Comparison of ENCODE assay signal across 22 mouse cellular contexts in genomic region chr9:63609776-63610175, GRCm38 (mm10). TPM values are rescaled to one million over a fixed set of nuclear protein-coding genes. Genes with fewer than 3 reads are reported as not detected.
DNase-seq lines count a peak whose midpoint lies in the region; ATAC-seq lines count a peak whose summit lies in the region.
"Had no signal": no experiment of that assay in that cellular context is flagged by ENCODE, and none has a peak within 500 bp of the region (broad histone marks: within the 10 kb centered on the region; RNA-seq: fewer than 3 reads in every experiment).

No protein-coding gene starts in this region.

- no peak overlapping the region for H3K27ac ChIP-seq in kidney, embryonic 15.5 days
- no peak overlapping the region for H3K27ac ChIP-seq in midbrain, embryonic 11.5 days (ENCODE audit: low read depth, low read length)
- no peak overlapping the region for H3K27ac ChIP-seq in midbrain, embryonic 15.5 days
- H3K27ac ChIP-seq in limb, embryonic 12.5 days, result peak overlapping the region; percentile 84
- H3K27ac ChIP-seq: forebrain, embryonic 10.5 days had no signal

- no peaks in the 10 kb centered on the region for H3K36me3 ChIP-seq in kidney, embryonic 15.5 days
- no peaks in the 10 kb centered on the region for H3K36me3 ChIP-seq in midbrain, embryonic 11.5 days (ENCODE audit: control insufficient read depth, insufficient read depth, low read length)
- H3K36me3 ChIP-seq in midbrain, embryonic 15.5 days (replicated peaks), result no peaks in the 10 kb centered on the region
- H3K36me3 ChIP-seq in limb, embryonic 12.5 days, result no peaks in the 10 kb centered on the region
- H3K36me3 ChIP-seq: heart, embryonic 12.5 days; hindbrain, embryonic 10.5 days had no signal

- peak; percentile 50 for DNase-seq in kidney, adult 9 months
- DNase-seq in midbrain, embryonic 11.5 days (ENCODE audit: low spot score, missing footprints), result peak; percentile 67
- no peak for DNase-seq in cerebellum, postnatal 25 days
- DNase-seq: adrenal gland, postnatal 10 days; cerebellum, adult 2 months; heart, adult 18-20 months; lung, adult 2 months; lung, postnatal 14 days had no signal

- no peaks in the 10 kb centered on the region for H3K27me3 ChIP-seq in kidney, embryonic 15.5 days
- H3K27me3 ChIP-seq in midbrain, embryonic 11.5 days (ENCODE audit: control insufficient read depth, insufficient read depth, low read length), result no peaks in the 10 kb centered on the region
- no peaks in the 10 kb centered on the region for H3K27me3 ChIP-seq in midbrain, embryonic 15.5 days (replicated peaks)
- no peaks in the 10 kb centered on the region for H3K27me3 ChIP-seq in limb, embryonic 12.5 days
- H3K27me3 ChIP-seq: heart, embryonic 12.5 days had no signal

- no peak overlapping the region for H3K9ac ChIP-seq in kidney, embryonic 15.5 days
- no peak overlapping the region for H3K9ac ChIP-seq in midbrain, embryonic 11.5 days (ENCODE audit: low read length)
- H3K9ac ChIP-seq in midbrain, embryonic 15.5 days, result no peak overlapping the region
- no peak overlapping the region for H3K9ac ChIP-seq in limb, embryonic 12.5 days (replicated peaks)
- H3K9ac ChIP-seq: heart, embryonic 12.5 days had no signal

- WGBS in kidney, embryonic 15.5 days, result 95% methylated on average over 2 of the region's 2 CpGs
- 89% methylated on average over 2 of the region's 2 CpGs for WGBS in midbrain, embryonic 11.5 days
- 94% methylated on average over 2 of the region's 2 CpGs for WGBS in midbrain, embryonic 15.5 days
- WGBS in limb, embryonic 12.5 days, result 93% methylated on average over 2 of the region's 2 CpGs

- no peak overlapping the region for H3K4me2 ChIP-seq in kidney, embryonic 15.5 days
- H3K4me2 ChIP-seq in midbrain, embryonic 11.5 days, result no peak overlapping the region
- no peak overlapping the region for H3K4me2 ChIP-seq in midbrain, embryonic 15.5 days
- no peak overlapping the region for H3K4me2 ChIP-seq in limb, embryonic 12.5 days
- H3K4me2 ChIP-seq: heart, embryonic 12.5 days; liver, embryonic 11.5 days had no signal

- H3K9me3 ChIP-seq in kidney, embryonic 15.5 days (replicated peaks), result no peaks in the 10 kb centered on the region
- no peaks in the 10 kb centered on the region for H3K9me3 ChIP-seq in midbrain, embryonic 11.5 days (ENCODE audit: control insufficient read depth, low read length)
- no peaks in the 10 kb centered on the region for H3K9me3 ChIP-seq in midbrain, embryonic 15.5 days
- no peaks in the 10 kb centered on the region for H3K9me3 ChIP-seq in limb, embryonic 12.5 days
- H3K9me3 ChIP-seq: forebrain, embryonic 10.5 days; heart, embryonic 12.5 days; hindbrain, embryonic 10.5 days had no signal

- no peak overlapping the region for H3K4me3 ChIP-seq in kidney, embryonic 15.5 days (replicated peaks)
- no peak overlapping the region for H3K4me3 ChIP-seq in midbrain, embryonic 11.5 days (ENCODE audit: low read depth, low read length)
- H3K4me3 ChIP-seq in midbrain, embryonic 15.5 days, result no peak overlapping the region
- H3K4me3 ChIP-seq in limb, embryonic 12.5 days (replicated peaks), result no peak overlapping the region
- H3K4me3 ChIP-seq: forebrain, embryonic 10.5 days; heart, embryonic 12.5 days; hindbrain, embryonic 10.5 days had no signal

- peaks cover 52% of the 10 kb centered on the region for H3K4me1 ChIP-seq in kidney, embryonic 15.5 days
- H3K4me1 ChIP-seq in midbrain, embryonic 11.5 days (ENCODE audit: control insufficient read depth, insufficient read depth, low read length), result peaks cover 28% of the 10 kb centered on the region
- H3K4me1 ChIP-seq in midbrain, embryonic 15.5 days, result peaks cover 19% of the 10 kb centered on the region
- H3K4me1 ChIP-seq in limb, embryonic 12.5 days (replicated peaks), result peaks cover 70% of the 10 kb centered on the region

- no peak for ATAC-seq in kidney, embryonic 15.5 days (replicated peaks; ENCODE audit: low FRiP score)
- ATAC-seq in midbrain, embryonic 11.5 days (ENCODE audit: low FRiP score), result no peak
- ATAC-seq in midbrain, embryonic 15.5 days (replicated peaks), result no peak
- no peak for ATAC-seq in limb, embryonic 12.5 days (ENCODE audit: insufficient number of reproducible peaks, insufficient read depth, low FRiP score, low TSS enrichment, low read depth)
- no peak for ATAC-seq in megakaryocyte-erythroid progenitor cell, adult 5-6 weeks (replicated peaks; ENCODE audit: low FRiP score, low TSS enrichment, poor library complexity, severe bottlenecking)
- ATAC-seq: activated CD4-positive, CD25-positive, alpha-beta regulatory T cell, adult 4 months; forebrain, embryonic 16.5 days; hindbrain, embryonic 16.5 days had no signal

RNA-seq across cellular contexts. Expression of gene Aagab, which starts 7.3 kb away (rescaled TPM):
- 32.7 and 33.3 TPM in 2 replicates for polyA plus RNA-seq in kidney, embryonic 15.5 days (2015; fragmentation: Nextera tagmentation; extraction: Ambion mirVana)
- polyA plus RNA-seq in midbrain, embryonic 11.5 days (2014; fragmentation: Nextera tagmentation; extraction: Ambion mirVana), result 57.5 and 57.7 TPM in 2 replicates
- 61.0 and 62.9 TPM in 2 replicates for polyA plus RNA-seq in midbrain, embryonic 15.5 days (2015; fragmentation: Nextera tagmentation; extraction: Ambion mirVana)
- 29.5 and 30.1 TPM in 2 replicates for polyA plus RNA-seq in limb, embryonic 12.5 days (2016; fragmentation: Nextera tagmentation; extraction: Ambion mirVana)
- total RNA-seq in megakaryocyte-erythroid progenitor cell, adult 5-6 weeks (2014; fragmentation: Nextera tagmentation), result 21.4 and 22.3 TPM in 2 replicates
- total RNA-seq in megakaryocyte-erythroid progenitor cell, adult 5-6 weeks (2017), result 18.1 and 40.3 TPM in 2 replicates

RNA-seq across cellular contexts. Expression of gene Iqch, which starts 7.5 kb away (rescaled TPM):
- polyA plus RNA-seq in kidney, embryonic 15.5 days (2015; fragmentation: Nextera tagmentation; extraction: Ambion mirVana), result 0.04 TPM in 1 of 2 replicates, not detected in the other
- polyA plus RNA-seq in midbrain, embryonic 11.5 days (2014; fragmentation: Nextera tagmentation; extraction: Ambion mirVana), result 0.10 TPM in 1 of 2 replicates, not detected in the other
- polyA plus RNA-seq in midbrain, embryonic 15.5 days (2015; fragmentation: Nextera tagmentation; extraction: Ambion mirVana), result 0.04 and 0.09 TPM in 2 replicates
- 0.19 and 0.34 TPM in 2 replicates for polyA plus RNA-seq in limb, embryonic 12.5 days (2016; fragmentation: Nextera tagmentation; extraction: Ambion mirVana)
- total RNA-seq in megakaryocyte-erythroid progenitor cell, adult 5-6 weeks (2014; fragmentation: Nextera tagmentation), result 0.07 TPM in 1 of 2 replicates, not detected in the other
- total RNA-seq in megakaryocyte-erythroid progenitor cell, adult 5-6 weeks (2017), result not detected in 2 replicates
- total RNA-seq: heart, adult 18-20 months; heart, postnatal 10 days; midbrain, postnatal 0 days had no signal
- polyA plus RNA-seq: activated CD4-positive, CD25-positive, alpha-beta regulatory T cell, adult 4 months; cerebellum, adult 2 months; spleen, adult 2 months had no signal

Comparison
In these comparisons a context has a peak if more than half of its experiments do, and no peak if none do; other contexts are left out.
1. DNase-seq: peak in kidney, adult 9 months (single experiment) and midbrain, embryonic 11.5 days (single experiment); none in cerebellum, postnatal 25 days (0 of 2).